Comparison of ENCODE assay signal across 17 mouse cellular contexts in the genomic region with DNA sequence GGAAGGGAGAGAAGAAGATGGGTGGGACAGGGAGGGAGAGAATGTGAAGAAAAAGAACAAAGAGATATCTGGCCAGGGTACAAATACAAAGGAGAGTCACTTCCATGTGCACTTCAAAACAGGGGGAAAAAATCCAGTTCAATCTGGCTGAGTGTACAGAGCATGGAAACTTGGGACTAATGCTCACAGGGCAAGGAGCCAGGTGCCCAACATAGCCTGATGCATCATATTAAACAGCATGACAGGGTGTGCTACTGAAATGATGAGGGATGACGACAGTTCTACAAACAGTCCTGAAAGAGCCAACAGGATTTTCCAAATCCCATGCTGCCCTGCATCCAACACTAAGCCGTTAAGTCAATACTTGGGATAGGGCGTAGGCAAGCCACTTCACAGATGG. TPM values are rescaled to one million over a fixed set of nuclear protein-coding genes. Genes with fewer than 3 reads are reported as not detected.
DNase-seq lines count a peak whose midpoint lies in the region; ATAC-seq and TF ChIP-seq lines count a peak whose summit lies in the region.
"Had no signal": no experiment of that assay in that cellular context is flagged by ENCODE, and none has a peak within 500 bp of the region (broad histone marks: within the 10 kb centered on the region; RNA-seq: fewer than 3 reads in every experiment).

No protein-coding gene starts in this region.

- H3K9me3 ChIP-seq in heart, embryonic 12.5 days (replicated peaks) = no peaks in the 10 kb centered on the region
- H3K9me3 ChIP-seq in midbrain, postnatal 0 days (ENCODE audit: low read length) = no peaks in the 10 kb centered on the region
- no peaks in the 10 kb centered on the region for H3K9me3 ChIP-seq in midbrain, embryonic 13.5 days
- H3K9me3 ChIP-seq: embryonic facial prominence, embryonic 13.5 days; limb, embryonic 13.5 days; midbrain, embryonic 12.5 days had no signal

- intact Hi-C loops in heart, postnatal 25 days (cut with DNase I) = loop anchor here (10.0 kb wide), 1 partner anchor 315 kb away; no protein-coding TSS in a partner anchor

- DNase-seq in heart, postnatal 25 days (ENCODE audit: low spot score) = no peak
- DNase-seq in midbrain, postnatal 0 days (ENCODE audit: low spot score) = peak; percentile 14
- peak; percentile 49 to 69 for DNase-seq in cerebellum, postnatal 25 days
- peak; percentile 69 for DNase-seq in skeletal muscle tissue, adult 2 months (ENCODE audit: low read depth, low spot score)
- DNase-seq in thymus, postnatal 25 days = no peak
- no peak for DNase-seq in liver
- DNase-seq: adrenal gland, postnatal 25 days; liver, postnatal 0 days; lung, postnatal 4 days; right cerebral cortex, adult 18-20 months; thymus, postnatal 36 days had no signal

- H3K9ac ChIP-seq in heart, embryonic 12.5 days = no peak overlapping the region
- H3K9ac ChIP-seq in midbrain, postnatal 0 days (replicated peaks; ENCODE audit: low read length, poor library complexity, severe bottlenecking) = no peak overlapping the region
- H3K9ac ChIP-seq in midbrain, embryonic 13.5 days (replicated peaks) = no peak overlapping the region
- H3K9ac ChIP-seq: embryonic facial prominence, embryonic 13.5 days; limb, embryonic 13.5 days; liver, postnatal 0 days; midbrain, embryonic 12.5 days had no signal

- no peak for TF ChIP-seq CTCF in midbrain, postnatal 0 days (IDR thresholded peaks at IDR 0.05)

- no peak overlapping the region for H3K4me2 ChIP-seq in heart, embryonic 12.5 days
- no peak overlapping the region for H3K4me2 ChIP-seq in midbrain, postnatal 0 days (ENCODE audit: low read depth, low read length, poor library complexity, severe bottlenecking)
- H3K4me2 ChIP-seq in midbrain, embryonic 13.5 days (replicated peaks) = no peak overlapping the region
- H3K4me2 ChIP-seq: embryonic facial prominence, embryonic 13.5 days; limb, embryonic 13.5 days; midbrain, embryonic 12.5 days had no signal

- peak; percentile 25; the same call in 1 of the 2 replicates for ATAC-seq in heart, embryonic 12.5 days (ENCODE audit: insufficient number of reproducible peaks, low FRiP score)
- ATAC-seq in midbrain, postnatal 0 days (ENCODE audit: low FRiP score) = no peak
- ATAC-seq in midbrain, embryonic 13.5 days = no peak
- ATAC-seq: liver, postnatal 0 days had no signal

- peaks cover 17% of the 10 kb centered on the region for H3K36me3 ChIP-seq in heart, embryonic 12.5 days
- no peaks in the 10 kb centered on the region for H3K36me3 ChIP-seq in midbrain, postnatal 0 days (ENCODE audit: insufficient read depth, low read length)
- H3K36me3 ChIP-seq in midbrain, embryonic 13.5 days = peaks cover 6% of the 10 kb centered on the region
- H3K36me3 ChIP-seq: midbrain, embryonic 12.5 days had no signal

- H3K4me1 ChIP-seq in heart, embryonic 12.5 days (replicated peaks) = peaks cover 30% of the 10 kb centered on the region
- H3K4me1 ChIP-seq in midbrain, postnatal 0 days (ENCODE audit: insufficient read depth, low read length) = 0 out of 2 replicates have a peak, but pooled peaks cover 7% of the 10 kb centered on the region
- H3K4me1 ChIP-seq in midbrain, embryonic 13.5 days (replicated peaks) = peaks cover 10% of the 10 kb centered on the region

- no peak overlapping the region for H3K4me3 ChIP-seq in heart, embryonic 12.5 days
- no peak overlapping the region for H3K4me3 ChIP-seq in midbrain, postnatal 0 days (ENCODE audit: low read depth, low read length)
- no peak overlapping the region for H3K4me3 ChIP-seq in midbrain, embryonic 13.5 days (replicated peaks)
- H3K4me3 ChIP-seq: embryonic facial prominence, embryonic 13.5 days; limb, embryonic 13.5 days; midbrain, embryonic 12.5 days had no signal

- H3K27ac ChIP-seq in heart, embryonic 12.5 days (ENCODE audit: poor library complexity, severe bottlenecking) = 0 out of 2 replicates have a peak overlapping the region, but pooled peaks have one; percentile 7
- H3K27ac ChIP-seq in midbrain, postnatal 0 days (ENCODE audit: low read depth, low read length) = no peak overlapping the region
- H3K27ac ChIP-seq in midbrain, embryonic 13.5 days = no peak overlapping the region
- H3K27ac ChIP-seq: embryonic facial prominence, embryonic 13.5 days; limb, embryonic 13.5 days; midbrain, embryonic 12.5 days; stomach, postnatal 0 days had no signal

- no peaks in the 10 kb centered on the region for H3K27me3 ChIP-seq in heart, embryonic 12.5 days (replicated peaks)
- H3K27me3 ChIP-seq in midbrain, postnatal 0 days (ENCODE audit: insufficient read depth, low read length) = no peaks in the 10 kb centered on the region
- H3K27me3 ChIP-seq in midbrain, embryonic 13.5 days = no peaks in the 10 kb centered on the region
- H3K27me3 ChIP-seq: embryonic facial prominence, embryonic 13.5 days; limb, embryonic 13.5 days; midbrain, embryonic 12.5 days had no signal

- 87% methylated on average over 3 of the region's 3 CpGs for WGBS in heart, embryonic 12.5 days
- 76% methylated on average over 3 of the region's 3 CpGs for WGBS in midbrain, postnatal 0 days
- 84% methylated on average over 3 of the region's 3 CpGs for WGBS in midbrain, embryonic 13.5 days

RNA-seq across cellular contexts. Expression of gene Ppp1r12b, which starts 5.8 kb away (rescaled TPM):
- 29.6 and 31.2 TPM in 2 replicates for polyA plus RNA-seq in heart, embryonic 12.5 days (2016; fragmentation: Nextera tagmentation; extraction: Ambion mirVana)
- total RNA-seq in heart, postnatal 25 days (2021) = 100 to 1,000 TPM; 147 to 165 TPM
- 37.7 and 43.8 TPM in 2 replicates for total RNA-seq in midbrain, postnatal 0 days (2014; rRNA removed)
- polyA plus RNA-seq in midbrain, postnatal 0 days (2015; fragmentation: Nextera tagmentation; extraction: Ambion mirVana) = 9.1 and 11.3 TPM in 2 replicates
- 10.8 and 13.3 TPM in 2 replicates for polyA plus RNA-seq in midbrain, embryonic 13.5 days (2015; fragmentation: Nextera tagmentation; extraction: Ambion mirVana)

RNA-seq across cellular contexts. Expression of gene Ube2t, which starts 12.4 kb away (rescaled TPM):
- polyA plus RNA-seq in heart, embryonic 12.5 days (2016; fragmentation: Nextera tagmentation; extraction: Ambion mirVana) = 46.6 and 48.7 TPM in 2 replicates
- total RNA-seq in heart, postnatal 25 days (2021) = 1 to 10 TPM; 4.4 to 7.6 TPM
- total RNA-seq in midbrain, postnatal 0 days (2014; rRNA removed) = 3.1 and 3.5 TPM in 2 replicates
- polyA plus RNA-seq in midbrain, postnatal 0 days (2015; fragmentation: Nextera tagmentation; extraction: Ambion mirVana) = 3.8 and 5.3 TPM in 2 replicates
- 21.6 and 21.8 TPM in 2 replicates for polyA plus RNA-seq in midbrain, embryonic 13.5 days (2015; fragmentation: Nextera tagmentation; extraction: Ambion mirVana)

Comparison
In these comparisons a context has a peak if more than half of its experiments do, and no peak if none do; other contexts are left out.
1. DNase-seq: peak in midbrain, postnatal 0 days (single experiment), cerebellum, postnatal 25 days (2 of 2) and skeletal muscle tissue, adult 2 months (single experiment); none in heart, postnatal 25 days (single experiment), thymus, postnatal 25 days (single experiment) and liver (single experiment).